Mouse (Mus musculus): ENCODE results near the gene Ank2.

- no peak for TF ChIP-seq CTCF (IDR thresholded peaks at IDR 0.05; ENCODE audit: low read depth, low read length)
- TF ChIP-seq POLR2A (IDR thresholded peaks at IDR 0.05; ENCODE audit: borderline replicate concordance, low read depth, low read length), result no peak
Measured at GRCm38 (mm10) chr3:127326355-127326754, 172.8 kb downstream of the Ank2 start.
